Mouse (Mus musculus): Measurements from ENCODE around the gene Nat10. TPM values are rescaled to one million over a fixed set of nuclear protein-coding genes. Genes with fewer than 3 reads are reported as not detected.
A peak's percentile ranks its signal among the peaks of the same experiment; 100 is the strongest.

Gene Nat10
- total and polyA plus RNA-seq, 2 experiments from 2014 or later, result 13.9 to 49.2 TPM

DNA sequence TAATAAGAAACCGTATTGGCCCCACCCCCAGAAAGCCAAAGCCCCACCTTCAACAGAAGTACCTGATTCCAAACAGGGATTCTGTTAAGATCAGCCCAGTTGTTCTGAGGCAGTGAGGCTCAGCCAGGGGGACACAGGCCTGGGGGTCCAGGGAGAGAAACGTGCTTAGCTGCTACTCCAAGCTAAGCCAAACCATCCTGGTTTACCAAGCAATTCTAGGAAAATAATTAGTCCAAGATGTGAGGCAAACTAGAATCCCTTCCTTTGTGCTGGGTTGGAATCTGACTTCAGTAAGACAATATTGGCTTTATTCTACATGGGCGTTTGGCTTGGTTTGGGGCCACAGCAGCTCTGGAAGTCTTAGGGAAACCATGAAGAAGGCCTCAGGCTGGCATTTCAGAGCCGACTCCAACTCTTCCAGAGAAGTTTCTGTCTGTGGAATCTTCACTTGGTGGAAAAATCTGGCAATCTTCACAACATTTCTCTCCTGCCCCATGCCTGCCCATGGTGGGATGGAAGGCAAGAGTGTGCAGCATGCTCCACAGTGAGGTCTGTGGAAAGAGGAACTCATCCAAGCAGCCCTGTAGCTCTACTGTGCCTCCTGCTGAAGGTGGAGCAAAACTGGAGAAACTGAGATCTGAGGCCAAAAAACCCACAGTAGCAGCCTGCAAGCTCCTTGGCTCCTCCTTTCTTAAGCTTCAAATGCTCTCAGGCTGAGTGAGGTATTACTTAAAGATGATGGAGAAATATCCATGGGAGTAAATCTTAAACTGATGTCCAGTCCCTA, 66.1 kb downstream of the Nat10 start:
- Histone ChIP-seq H3K4me3 (ENCODE audit: low read depth, low read length) (no peak overlapping the region), H3K27me3 (ENCODE audit: insufficient read depth, low read length) (no peaks in the 10 kb centered on the region), H3K9ac (no peak overlapping the region), H3K4me2 (ENCODE audit: low read depth) (no peak overlapping the region), H3K36me3 (ENCODE audit: insufficient read depth) (no peaks in the 10 kb centered on the region), H3K9me3 (ENCODE audit: low read length) (no peaks in the 10 kb centered on the region), H3K4me1 (ENCODE audit: insufficient read depth) (no peaks in the 10 kb centered on the region), H3K27ac (ENCODE audit: low read depth, low read length) (no peak overlapping the region)
- 77% methylated on average over 4 of the region's 4 CpGs for WGBS
- ATAC-seq (no peak), DNase-seq (no peak)
- TF ChIP-seq CTCF (IDR thresholded peaks at IDR 0.05; ENCODE audit: low read depth), result no peak

DNA sequence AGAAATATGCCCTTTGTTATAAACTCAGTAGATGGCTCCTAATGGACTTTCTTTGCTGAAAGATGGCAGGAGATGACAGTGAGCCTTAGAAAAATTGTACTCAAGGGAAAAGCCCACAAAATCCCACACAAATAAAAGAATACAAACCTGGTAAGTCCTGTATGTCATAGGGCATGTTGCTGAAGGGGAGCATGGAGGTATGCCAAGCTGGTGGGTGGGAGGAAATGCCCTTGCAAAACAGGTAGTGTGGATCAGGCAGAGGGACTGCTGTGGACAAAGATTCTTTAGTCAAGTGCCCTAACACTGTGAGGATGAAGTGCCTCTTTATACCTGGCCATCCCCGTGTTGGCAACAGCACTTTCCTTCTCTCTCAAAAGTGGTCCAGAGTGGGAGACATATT, 68.3 kb downstream of the Nat10 start:
- no peak overlapping the region for H3K4me2 ChIP-seq (ENCODE audit: low read depth)
- no peaks in the 10 kb centered on the region for H3K9me3 ChIP-seq (ENCODE audit: low read length)
- no peak for DNase-seq
- no peaks in the 10 kb centered on the region for H3K36me3 ChIP-seq (ENCODE audit: insufficient read depth)
- H3K9ac ChIP-seq, result no peak overlapping the region
- no peak overlapping the region for H3K27ac ChIP-seq (ENCODE audit: low read depth, low read length)
- H3K4me1 ChIP-seq (ENCODE audit: insufficient read depth), result no peaks in the 10 kb centered on the region
- ATAC-seq, result no peak
- H3K4me3 ChIP-seq (ENCODE audit: low read depth, low read length), result no peak overlapping the region
- TF ChIP-seq CTCF (IDR thresholded peaks at IDR 0.05; ENCODE audit: low read depth), result no peak
- 97% methylated on average over 1 of the region's 1 CpGs for WGBS
- no peaks in the 10 kb centered on the region for H3K27me3 ChIP-seq (ENCODE audit: insufficient read depth, low read length)

DNA sequence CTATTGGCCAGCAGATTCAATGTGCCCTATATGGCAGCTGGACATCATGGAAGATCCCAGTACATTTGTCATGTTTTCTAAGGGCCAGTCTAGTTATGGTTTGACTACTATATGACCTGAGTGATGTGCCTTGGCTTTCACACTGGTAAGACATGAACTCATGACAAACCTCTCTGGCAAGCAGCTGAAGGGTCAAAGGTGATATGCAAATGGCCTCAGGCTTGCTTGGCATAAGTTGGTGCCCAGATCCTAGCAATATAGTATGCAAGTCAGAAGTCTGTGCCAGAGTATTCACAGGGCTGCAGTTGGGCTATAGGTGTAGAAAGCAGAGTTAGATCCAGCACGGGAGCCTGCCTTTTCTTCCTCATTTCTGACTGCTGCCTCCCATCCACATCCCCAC, 69.8 kb downstream of the Nat10 start:
- Histone ChIP-seq H3K36me3 (ENCODE audit: insufficient read depth) (no peaks in the 10 kb centered on the region), H3K27ac (ENCODE audit: low read depth, low read length) (no peak overlapping the region), H3K9me3 (ENCODE audit: low read length) (no peaks in the 10 kb centered on the region), H3K4me1 (ENCODE audit: insufficient read depth) (no peaks in the 10 kb centered on the region), H3K4me2 (ENCODE audit: low read depth) (no peak overlapping the region), H3K27me3 (ENCODE audit: insufficient read depth, low read length) (no peaks in the 10 kb centered on the region), H3K9ac (no peak overlapping the region), H3K4me3 (ENCODE audit: low read depth, low read length) (no peak overlapping the region)
- 86% methylated on average over 1 of the region's 1 CpGs for WGBS
- no peak for DNase-seq
- ATAC-seq, result no peak
- TF ChIP-seq CTCF (IDR thresholded peaks at IDR 0.05; ENCODE audit: low read depth), result no peak

DNA sequence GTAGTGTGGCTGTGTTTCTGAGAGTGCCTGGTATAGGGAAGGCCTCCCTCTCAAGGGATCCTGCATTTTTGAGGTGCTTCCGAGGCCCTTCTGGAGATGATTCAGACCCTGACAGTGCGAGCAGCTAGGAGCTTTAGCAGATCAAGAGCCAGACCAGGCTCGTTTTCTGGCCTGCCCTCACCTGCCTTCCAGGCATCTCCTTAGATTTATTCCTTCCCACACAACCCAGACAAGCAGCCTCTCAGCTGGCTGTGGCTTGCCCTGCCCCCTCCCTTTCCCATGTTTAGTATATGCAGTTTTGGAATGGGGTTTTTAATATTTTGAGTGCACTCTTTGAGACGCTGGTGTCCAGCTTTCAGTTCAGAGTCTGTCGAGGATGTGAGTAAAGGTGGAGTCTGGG, 70.2 kb downstream of the Nat10 start:
- ATAC-seq, result peak; percentile 17; the same call in 1 of the 2 replicates
- H3K36me3 ChIP-seq (ENCODE audit: insufficient read depth), result no peaks in the 10 kb centered on the region

DNA sequence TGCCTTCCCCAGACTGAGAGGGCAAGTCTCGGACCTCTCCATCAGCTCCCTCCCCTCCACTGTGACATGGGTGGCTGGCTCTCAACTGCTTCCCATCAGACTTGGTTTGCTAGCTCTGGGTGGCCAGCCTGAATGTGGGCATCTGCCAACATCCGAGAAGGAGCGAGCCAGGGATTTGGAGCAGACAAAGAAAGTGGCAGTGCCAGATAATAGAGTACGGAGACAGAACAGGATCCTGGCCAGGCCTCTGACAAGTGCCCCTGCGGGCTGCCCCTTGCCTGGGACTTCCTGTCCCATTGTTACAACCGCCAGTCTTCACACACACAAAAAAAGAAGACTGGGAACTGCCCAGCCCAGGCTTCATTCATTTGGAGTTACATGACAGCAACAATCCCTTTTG, 70.6 kb downstream of the Nat10 start:
- H3K9ac ChIP-seq, result no peak overlapping the region
- H3K9me3 ChIP-seq (ENCODE audit: low read length), result no peaks in the 10 kb centered on the region
- no peaks in the 10 kb centered on the region for H3K4me1 ChIP-seq (ENCODE audit: insufficient read depth)
- WGBS, result 10% methylated on average over 6 of the region's 6 CpGs
- DNase-seq (peak; percentile 75), ATAC-seq (peak; percentile 87)
- H3K27me3 ChIP-seq (ENCODE audit: insufficient read depth, low read length), result no peaks in the 10 kb centered on the region
- no peak overlapping the region for H3K4me3 ChIP-seq (ENCODE audit: low read depth, low read length)
- H3K4me2 ChIP-seq (ENCODE audit: low read depth), result no peak overlapping the region
- H3K36me3 ChIP-seq (ENCODE audit: insufficient read depth), result no peaks in the 10 kb centered on the region
- TF ChIP-seq CTCF (IDR thresholded peaks at IDR 0.05; ENCODE audit: low read depth), result no peak
- H3K27ac ChIP-seq (ENCODE audit: low read depth, low read length), result no peak overlapping the region

More for the DNA sequence above, 70.2 kb downstream of the Nat10 start:
- Histone ChIP-seq H3K4me2 (ENCODE audit: low read depth) (no peak overlapping the region), H3K4me3 (ENCODE audit: low read depth, low read length) (no peak overlapping the region), H3K27me3 (ENCODE audit: insufficient read depth, low read length) (no peaks in the 10 kb centered on the region), H3K4me1 (ENCODE audit: insufficient read depth) (no peaks in the 10 kb centered on the region), H3K9me3 (ENCODE audit: low read length) (no peaks in the 10 kb centered on the region), H3K9ac (no peak overlapping the region), H3K27ac (ENCODE audit: low read depth, low read length) (no peak overlapping the region)
- WGBS, result 32% methylated on average over 5 of the region's 5 CpGs
- DNase-seq, result no peak
- TF ChIP-seq CTCF (IDR thresholded peaks at IDR 0.05; ENCODE audit: low read depth), result no peak

DNA sequence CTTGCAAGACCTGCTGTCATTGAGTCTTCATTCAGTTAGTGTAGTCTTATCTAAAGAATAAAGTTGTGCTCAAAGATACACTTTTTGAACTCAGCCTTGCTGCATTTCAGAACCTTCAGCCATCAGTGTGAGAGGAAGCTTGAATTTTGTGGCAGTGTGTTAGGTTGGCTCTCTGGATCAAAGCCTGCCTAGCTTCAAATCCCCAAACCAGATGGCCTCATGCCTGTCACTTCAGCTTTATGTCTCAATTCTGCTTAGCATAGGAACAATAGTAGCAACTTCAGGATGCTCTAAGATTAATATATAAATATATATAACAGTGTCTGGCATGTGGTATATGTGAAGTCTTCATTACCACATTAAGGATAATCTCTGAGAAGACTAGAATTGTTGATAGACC, 73.2 kb downstream of the Nat10 start:
- ATAC-seq (no peak), DNase-seq (no peak)
- Histone ChIP-seq H3K27ac (ENCODE audit: low read depth, low read length) (no peak overlapping the region), H3K36me3 (ENCODE audit: insufficient read depth) (no peaks in the 10 kb centered on the region), H3K4me3 (ENCODE audit: low read depth, low read length) (no peak overlapping the region), H3K4me2 (ENCODE audit: low read depth) (no peak overlapping the region), H3K9ac (no peak overlapping the region), H3K9me3 (ENCODE audit: low read length) (no peaks in the 10 kb centered on the region), H3K27me3 (ENCODE audit: insufficient read depth, low read length) (no peaks in the 10 kb centered on the region), H3K4me1 (ENCODE audit: insufficient read depth) (no peaks in the 10 kb centered on the region)
- no peak for TF ChIP-seq CTCF (IDR thresholded peaks at IDR 0.05; ENCODE audit: low read depth)

DNA sequence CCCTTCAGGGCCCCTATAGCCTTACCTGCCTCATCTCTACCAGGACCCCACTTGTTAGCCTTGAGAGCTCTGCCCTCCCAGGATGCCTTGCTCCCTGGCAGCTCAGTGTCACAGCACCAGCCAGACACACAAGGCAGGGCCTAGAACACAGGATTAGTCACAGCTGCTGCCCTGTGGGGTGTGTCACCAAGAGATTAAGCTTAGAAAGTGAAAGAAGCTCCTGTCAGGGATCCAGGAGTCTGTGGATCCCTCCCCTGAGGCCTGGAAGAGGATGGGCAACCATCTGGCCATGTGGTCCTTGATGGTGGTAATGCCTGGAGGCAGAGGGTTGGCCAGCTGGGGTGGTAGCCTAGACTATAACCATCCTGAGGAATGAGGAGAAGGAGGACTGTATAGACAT, 73.9 kb downstream of the Nat10 start:
- H3K27ac ChIP-seq (ENCODE audit: low read depth, low read length), result no peak overlapping the region
- H3K4me3 ChIP-seq (ENCODE audit: low read depth, low read length), result no peak overlapping the region
- H3K27me3 ChIP-seq (ENCODE audit: insufficient read depth, low read length), result no peaks in the 10 kb centered on the region
- TF ChIP-seq CTCF (IDR thresholded peaks at IDR 0.05; ENCODE audit: low read depth), result no peak
- no peak for ATAC-seq
- H3K4me2 ChIP-seq (ENCODE audit: low read depth), result no peak overlapping the region
- no peaks in the 10 kb centered on the region for H3K9me3 ChIP-seq (ENCODE audit: low read length)
- no peak overlapping the region for H3K9ac ChIP-seq
- no peaks in the 10 kb centered on the region for H3K4me1 ChIP-seq (ENCODE audit: insufficient read depth)
- no peak for DNase-seq
- H3K36me3 ChIP-seq (ENCODE audit: insufficient read depth), result no peaks in the 10 kb centered on the region
